Mouse (Mus musculus): ENCODE measurements around the gene Dip2b. TPM values are rescaled to one million over a fixed set of nuclear protein-coding genes. Genes with fewer than 3 reads are reported as not detected.

The Dip2b gene
- polyA plus RNA-seq, 1 experiment, result 7.4 TPM

DNA sequence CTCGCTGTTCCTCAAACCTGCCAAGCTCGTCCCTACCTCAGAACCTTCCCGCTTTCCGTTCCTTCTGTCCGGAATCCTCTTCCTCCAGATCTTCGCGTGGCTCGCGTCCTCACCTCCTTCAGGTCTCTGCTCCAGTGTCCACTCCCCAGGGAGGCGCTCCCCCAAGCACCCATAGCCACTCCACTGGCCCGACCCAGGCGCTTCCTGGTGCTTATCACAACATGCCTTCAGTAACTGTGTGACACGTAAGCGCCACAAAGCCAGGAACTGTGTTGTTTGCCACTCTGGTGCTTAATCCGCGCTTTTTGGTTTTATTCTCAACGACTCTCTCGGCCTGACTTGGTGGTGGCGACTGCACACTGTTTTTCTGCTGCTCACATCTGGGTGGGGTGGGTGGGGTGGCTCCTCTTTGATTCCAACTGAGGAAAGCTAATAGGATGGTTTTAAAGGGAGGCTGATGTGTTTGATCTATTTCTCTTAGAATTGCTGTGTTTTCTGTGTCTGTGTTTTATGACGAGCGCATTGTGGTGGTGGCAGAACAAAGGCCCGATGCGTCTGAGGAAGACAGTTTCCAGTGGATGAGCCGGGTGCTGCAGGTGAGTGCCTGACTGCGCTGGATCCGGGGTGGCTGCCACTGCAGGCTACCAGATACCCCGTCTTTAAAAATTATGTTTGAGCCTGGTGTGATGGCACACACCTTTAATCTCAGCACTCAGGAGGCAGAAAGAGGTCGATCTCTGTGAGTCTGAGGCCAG lies 144.2 kb downstream of the Dip2b start:
- Histone ChIP-seq H3K27me3 (ENCODE audit: control insufficient read depth, insufficient read depth, insufficient read length) (no peaks in the 10 kb centered on the region), H3ac (ENCODE audit: control insufficient read depth, insufficient read length, low read depth) (no peak overlapping the region), H3K79me3 (ENCODE audit: low read depth) (no peaks in the 10 kb centered on the region), H3K36me3 (ENCODE audit: control insufficient read depth, insufficient read depth) (peaks cover 38% of the 10 kb centered on the region), H3K79me2 (ENCODE audit: control insufficient read depth, insufficient read depth) (no peaks in the 10 kb centered on the region), H3K4me3 (ENCODE audit: insufficient read depth, poor library complexity, severe bottlenecking) (no peak overlapping the region)
- no peak for TF ChIP-seq CEBPB (IDR thresholded peaks at IDR 0.05; ENCODE audit: low read depth)
- TF ChIP-seq MAX (IDR thresholded peaks at IDR 0.05), result no peak
- TF ChIP-seq MYOD1 (IDR thresholded peaks at IDR 0.05; ENCODE audit: control insufficient read depth, insufficient read length, low read depth), result no peak
- no peak for TF ChIP-seq USF1 (IDR thresholded peaks at IDR 0.05; ENCODE audit: low read depth)

DNA sequence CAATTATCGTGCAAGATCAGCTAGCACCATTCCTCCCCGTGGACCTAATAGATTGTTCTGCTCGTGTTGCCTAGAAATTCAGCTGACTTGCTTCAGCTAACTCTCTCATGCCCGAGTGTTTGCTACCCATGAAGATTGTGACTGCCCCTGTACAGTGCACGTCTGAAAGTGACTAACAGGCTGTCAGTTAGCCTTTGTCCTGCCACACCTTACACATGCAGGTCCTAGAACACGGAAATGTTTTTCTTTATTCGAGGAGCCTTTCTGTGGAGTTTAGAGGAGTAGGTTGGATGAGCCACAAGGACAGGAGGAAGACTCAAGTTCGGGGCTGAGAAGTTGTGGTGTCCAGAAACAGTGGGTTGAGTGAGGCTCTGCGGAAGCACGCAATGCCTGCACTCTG lies 145.0 kb downstream of the Dip2b start:
- TF ChIP-seq MAX (IDR thresholded peaks at IDR 0.05), result no peak
- TF ChIP-seq MYOG (IDR thresholded peaks at IDR 0.05; ENCODE audit: control insufficient read depth, extremely low read depth, insufficient read length), result no peak
- TF ChIP-seq CTCF (IDR thresholded peaks at IDR 0.05; ENCODE audit: control insufficient read depth, insufficient read depth, insufficient read length), result no peak
- no peak for TF ChIP-seq CEBPB (IDR thresholded peaks at IDR 0.05; ENCODE audit: low read depth)
- no peak for TF ChIP-seq FOSL1 (IDR thresholded peaks at IDR 0.05; ENCODE audit: insufficient read depth, low read length, poor library complexity, severe bottlenecking)
- TF ChIP-seq MYOD1 (IDR thresholded peaks at IDR 0.05; ENCODE audit: control insufficient read depth, insufficient read length, low read depth), result no peak
- TF ChIP-seq USF1 (IDR thresholded peaks at IDR 0.05; ENCODE audit: low read depth), result no peak
- peaks cover 38% of the 10 kb centered on the region for H3K36me3 ChIP-seq (ENCODE audit: control insufficient read depth, insufficient read depth)
- H3K4me3 ChIP-seq (ENCODE audit: insufficient read depth, poor library complexity, severe bottlenecking), result no peak overlapping the region
- H3K79me2 ChIP-seq (ENCODE audit: control insufficient read depth, insufficient read depth), result no peaks in the 10 kb centered on the region
- H3ac ChIP-seq (ENCODE audit: control insufficient read depth, insufficient read length, low read depth), result no peak overlapping the region
- H3K79me3 ChIP-seq (ENCODE audit: low read depth), result no peaks in the 10 kb centered on the region
- no peaks in the 10 kb centered on the region for H3K27me3 ChIP-seq (ENCODE audit: control insufficient read depth, insufficient read depth, insufficient read length)

DNA sequence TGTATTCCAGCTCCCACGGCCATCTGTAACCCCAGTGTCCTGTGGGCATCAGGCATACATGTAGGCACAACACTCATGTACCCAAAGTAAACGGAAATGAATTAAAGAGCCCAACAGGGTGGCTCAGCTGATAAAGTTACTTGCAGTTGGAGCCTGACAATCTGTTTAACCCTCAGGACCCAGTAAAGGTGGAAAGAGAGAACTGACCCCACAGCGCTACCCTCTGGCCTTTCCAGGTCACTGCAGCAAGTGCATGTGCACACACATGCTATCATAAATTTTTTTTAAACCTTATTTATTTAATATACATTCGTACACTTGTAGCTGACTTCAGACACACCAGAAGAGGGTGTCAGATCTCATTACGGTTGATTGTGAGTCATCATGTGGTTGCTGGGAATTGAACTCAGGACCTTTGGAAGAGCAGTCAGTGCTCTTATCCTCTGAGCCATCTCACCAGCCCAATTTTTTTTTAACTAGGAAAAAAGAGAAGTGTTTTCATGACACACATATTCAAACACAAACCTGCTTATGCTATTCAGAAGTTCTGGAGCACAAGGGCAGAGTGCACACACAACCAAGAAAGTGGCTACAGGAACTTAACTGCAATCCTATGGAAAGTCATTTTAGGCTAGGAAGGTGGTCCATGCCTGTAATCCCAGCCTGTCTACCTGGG lies 146.5 kb downstream of the Dip2b start:
- H3K79me3 ChIP-seq (ENCODE audit: low read depth), result no peaks in the 10 kb centered on the region
- no peak overlapping the region for H3K4me3 ChIP-seq (ENCODE audit: insufficient read depth, poor library complexity, severe bottlenecking)
- TF ChIP-seq MAX (IDR thresholded peaks at IDR 0.05) (no peak), CEBPB (IDR thresholded peaks at IDR 0.05; ENCODE audit: low read depth) (no peak), MYOD1 (IDR thresholded peaks at IDR 0.05; ENCODE audit: control insufficient read depth, insufficient read length, low read depth) (no peak), USF1 (IDR thresholded peaks at IDR 0.05; ENCODE audit: low read depth) (no peak), FOSL1 (IDR thresholded peaks at IDR 0.05; ENCODE audit: insufficient read depth, low read length, poor library complexity, severe bottlenecking) (no peak)
- no peaks in the 10 kb centered on the region for H3K79me2 ChIP-seq (ENCODE audit: control insufficient read depth, insufficient read depth)
- no peaks in the 10 kb centered on the region for H3K27me3 ChIP-seq (ENCODE audit: control insufficient read depth, insufficient read depth, insufficient read length)
- H3K36me3 ChIP-seq (ENCODE audit: control insufficient read depth, insufficient read depth), result peaks cover 38% of the 10 kb centered on the region
- H3ac ChIP-seq (ENCODE audit: control insufficient read depth, insufficient read length, low read depth), result no peak overlapping the region

DNA sequence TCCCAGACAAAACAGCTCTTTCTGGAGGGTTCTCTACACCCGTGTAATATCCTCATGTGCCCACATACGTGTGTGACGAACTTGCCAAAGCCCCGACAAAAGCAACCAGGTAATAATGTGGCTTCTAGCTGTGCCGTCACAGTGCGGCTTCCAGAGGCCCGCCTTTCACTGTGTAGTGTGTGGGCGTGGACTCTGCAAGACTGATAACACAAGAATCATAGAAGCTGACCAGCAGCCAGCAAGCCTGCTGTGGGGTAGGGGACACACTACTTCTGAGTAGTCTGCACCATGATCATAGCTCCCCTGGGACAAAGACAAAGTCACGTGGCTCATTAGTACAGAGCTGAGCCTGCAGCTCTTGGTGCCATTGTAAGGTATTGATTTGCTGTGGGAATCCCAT lies 147.8 kb downstream of the Dip2b start:
- no peaks in the 10 kb centered on the region for H3K79me2 ChIP-seq (ENCODE audit: control insufficient read depth, insufficient read depth)
- peaks cover 32% of the 10 kb centered on the region for H3K36me3 ChIP-seq (ENCODE audit: control insufficient read depth, insufficient read depth)
- H3K79me3 ChIP-seq (ENCODE audit: low read depth), result no peaks in the 10 kb centered on the region
- TF ChIP-seq MYOD1 (IDR thresholded peaks at IDR 0.05; ENCODE audit: control insufficient read depth, insufficient read length, low read depth) (no peak), USF1 (IDR thresholded peaks at IDR 0.05; ENCODE audit: low read depth) (no peak), CTCF (IDR thresholded peaks at IDR 0.05; ENCODE audit: control insufficient read depth, insufficient read depth, insufficient read length) (no peak), CEBPB (IDR thresholded peaks at IDR 0.05; ENCODE audit: low read depth) (no peak), FOSL1 (IDR thresholded peaks at IDR 0.05; ENCODE audit: insufficient read depth, low read length, poor library complexity, severe bottlenecking) (no peak), MYOG (IDR thresholded peaks at IDR 0.05; ENCODE audit: control insufficient read depth, extremely low read depth, insufficient read length) (no peak), MAX (IDR thresholded peaks at IDR 0.05) (no peak)
- no peaks in the 10 kb centered on the region for H3K27me3 ChIP-seq (ENCODE audit: control insufficient read depth, insufficient read depth, insufficient read length)
- H3ac ChIP-seq (ENCODE audit: control insufficient read depth, insufficient read length, low read depth), result no peak overlapping the region
- H3K4me3 ChIP-seq (ENCODE audit: insufficient read depth, poor library complexity, severe bottlenecking), result no peak overlapping the region

DNA sequence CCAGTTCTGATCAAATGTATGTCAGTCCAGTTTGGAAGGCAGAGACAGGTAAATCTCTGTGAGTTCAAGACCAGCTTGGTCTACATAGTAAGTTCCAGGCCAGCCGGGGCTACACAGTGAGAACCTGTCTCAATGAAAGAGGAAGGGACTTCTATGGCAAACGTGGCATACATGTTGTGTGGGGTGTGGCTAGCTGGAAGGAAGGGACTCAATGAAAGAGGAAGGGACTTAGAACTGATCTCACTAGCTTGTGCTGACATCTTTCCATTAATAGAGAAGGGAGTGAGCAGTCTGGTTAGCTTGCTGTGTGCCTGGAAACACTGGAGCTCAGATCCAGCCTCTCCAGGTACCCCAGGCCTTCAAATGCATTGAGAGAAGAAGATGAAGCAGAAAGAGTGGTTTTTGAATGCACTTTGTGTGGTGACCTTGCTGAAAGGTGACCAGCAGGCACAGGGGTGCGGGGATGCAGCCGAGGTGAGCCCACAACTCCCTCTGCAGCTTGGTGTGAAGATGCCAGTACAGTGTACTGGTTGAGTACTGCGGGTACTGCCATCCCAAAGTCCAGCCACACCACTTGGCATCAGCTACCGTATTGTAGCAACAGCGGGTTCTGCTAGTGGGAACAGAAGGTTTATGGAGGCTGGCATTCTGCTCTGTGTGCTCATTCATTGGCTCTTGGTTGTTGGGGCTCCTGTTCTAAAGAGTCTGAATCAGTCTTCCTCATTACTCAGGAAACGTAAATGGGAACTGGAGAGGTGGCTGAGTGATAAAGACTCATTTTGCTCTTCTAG lies 148.6 kb downstream of the Dip2b start:
- Histone ChIP-seq H3K79me3 (ENCODE audit: low read depth) (no peaks in the 10 kb centered on the region), H3ac (ENCODE audit: control insufficient read depth, insufficient read length, low read depth) (no peak overlapping the region), H3K27me3 (ENCODE audit: control insufficient read depth, insufficient read depth, insufficient read length) (no peaks in the 10 kb centered on the region), H3K79me2 (ENCODE audit: control insufficient read depth, insufficient read depth) (no peaks in the 10 kb centered on the region), H3K4me3 (ENCODE audit: insufficient read depth, poor library complexity, severe bottlenecking) (no peak overlapping the region), H3K36me3 (ENCODE audit: control insufficient read depth, insufficient read depth) (peaks cover 28% of the 10 kb centered on the region)
- TF ChIP-seq MAX (IDR thresholded peaks at IDR 0.05) (no peak), USF1 (IDR thresholded peaks at IDR 0.05; ENCODE audit: low read depth) (no peak), CEBPB (IDR thresholded peaks at IDR 0.05; ENCODE audit: low read depth) (no peak), MYOG (IDR thresholded peaks at IDR 0.05; ENCODE audit: control insufficient read depth, extremely low read depth, insufficient read length) (no peak), FOSL1 (IDR thresholded peaks at IDR 0.05; ENCODE audit: insufficient read depth, low read length, poor library complexity, severe bottlenecking) (no peak), CTCF (IDR thresholded peaks at IDR 0.05; ENCODE audit: control insufficient read depth, insufficient read depth, insufficient read length) (no peak), MYOD1 (IDR thresholded peaks at IDR 0.05; ENCODE audit: control insufficient read depth, insufficient read length, low read depth) (no peak)
